Mouse (Mus musculus): ENCODE results near the gene Med12l.

The Med12l gene

DNA sequence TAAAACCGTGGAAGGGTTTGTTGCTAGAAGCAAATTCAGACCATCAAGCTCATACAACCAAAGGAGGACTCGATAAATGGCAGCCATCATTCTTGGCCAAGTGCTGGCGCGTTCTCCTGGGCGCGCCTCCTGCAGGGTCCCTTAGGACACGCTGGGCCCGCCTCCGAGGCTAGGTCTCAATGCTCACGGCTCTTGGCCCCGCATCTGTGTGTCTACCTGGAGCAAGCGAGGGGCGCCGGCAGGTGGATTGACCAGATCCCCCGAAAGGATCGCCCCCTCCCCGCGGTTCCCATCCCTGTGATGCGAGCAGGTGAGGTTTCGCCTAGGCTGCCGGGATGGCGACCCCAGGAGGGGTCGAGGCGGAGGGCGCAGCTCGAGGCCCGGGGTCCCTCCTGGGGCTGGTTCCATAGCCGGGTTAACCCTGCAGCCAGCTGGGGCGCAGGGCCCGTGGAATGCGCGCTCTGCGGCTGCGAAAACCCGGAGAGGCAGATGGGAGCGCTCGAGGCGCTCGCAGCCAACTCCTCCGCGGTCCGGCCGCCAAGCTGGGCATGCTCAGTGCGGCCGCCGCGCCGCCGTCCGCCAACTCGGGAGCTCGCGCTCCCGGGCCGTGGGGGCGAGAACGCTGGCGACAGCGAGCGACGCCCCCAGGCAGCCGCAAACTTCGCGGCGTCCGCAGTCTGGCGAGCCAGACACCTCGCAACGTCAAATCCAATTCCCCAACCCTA is at the start of gene Med12l:
TSS of gene Med12l (plus strand) at position 555 of the 725 bp plus-strand sequence.
- peak; percentile 78 for DNase-seq

DNA sequence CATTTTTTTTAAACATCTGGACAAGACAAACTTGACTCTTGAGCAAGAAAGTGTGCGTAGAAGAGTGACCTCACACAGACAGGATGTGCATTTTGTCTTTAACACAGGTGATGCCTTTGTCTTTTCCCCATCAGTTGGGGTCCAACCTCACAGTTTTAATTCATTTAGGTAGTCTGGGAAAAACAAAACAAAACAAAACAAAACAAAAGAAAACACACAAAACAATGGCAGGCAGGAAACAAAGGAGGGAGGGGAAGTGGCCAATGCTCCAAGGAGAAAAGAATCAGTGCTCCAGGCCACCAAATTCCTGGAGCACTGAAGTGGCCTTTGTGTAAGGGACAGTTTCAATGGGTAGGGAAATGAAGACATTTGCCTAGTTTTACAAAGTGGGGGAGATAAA is 44.5 kb upstream of the Med12l start:
- no peak for DNase-seq

DNA sequence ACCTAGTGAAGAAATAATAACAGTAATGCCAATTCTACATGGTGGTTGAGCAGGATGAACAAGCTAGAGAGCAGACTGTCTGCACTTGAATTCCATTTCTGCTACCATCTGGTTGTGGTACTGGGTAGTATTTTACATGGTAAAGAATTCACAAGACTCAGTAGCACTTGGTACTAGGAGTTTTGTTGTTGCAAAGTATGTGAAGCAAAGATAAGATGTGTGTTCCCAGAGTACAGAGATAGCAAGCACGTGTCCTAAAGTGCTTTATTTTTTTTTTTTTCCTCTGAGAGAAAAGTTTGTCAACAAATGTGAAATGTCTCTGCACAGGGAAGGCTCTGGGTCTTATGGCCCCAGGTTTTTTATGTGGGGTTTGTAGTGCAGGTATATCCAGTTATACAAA is 28.2 kb upstream of the Med12l start:
- DNase-seq, result no peak

DNA sequence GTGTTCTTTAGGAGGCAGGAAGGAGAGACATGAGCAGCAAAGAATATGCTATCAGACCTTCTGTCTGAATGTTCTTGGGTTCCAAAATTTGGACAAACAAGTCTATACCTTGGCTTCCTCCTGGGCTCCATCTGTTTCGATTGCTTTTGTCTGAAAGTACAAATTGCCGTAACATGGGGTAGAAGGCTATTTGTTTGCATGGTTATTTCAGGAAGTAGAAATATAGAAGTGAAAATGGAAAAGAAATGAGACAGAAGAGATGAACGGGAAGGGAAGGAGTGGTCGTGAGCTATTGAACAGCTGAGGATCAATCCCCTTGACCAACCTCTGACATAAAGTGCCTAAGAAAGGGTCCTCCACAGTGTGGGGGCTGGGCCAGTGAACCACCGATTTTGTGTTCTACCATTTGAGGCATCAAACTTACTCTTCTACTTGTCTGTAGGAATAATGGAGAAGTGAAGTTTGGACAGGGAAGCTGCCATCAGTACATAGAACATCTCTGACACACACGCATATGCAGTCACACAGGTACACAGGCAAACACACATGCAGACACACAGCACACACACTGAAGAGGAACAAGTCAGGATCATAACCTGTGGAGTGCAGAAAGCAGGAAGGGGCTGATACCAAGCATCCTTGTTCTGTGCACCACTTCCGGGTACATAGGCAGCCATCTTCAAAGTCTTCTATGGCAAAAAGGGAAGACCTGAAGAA is 27.6 kb upstream of the Med12l start:
- no peak for DNase-seq

DNA sequence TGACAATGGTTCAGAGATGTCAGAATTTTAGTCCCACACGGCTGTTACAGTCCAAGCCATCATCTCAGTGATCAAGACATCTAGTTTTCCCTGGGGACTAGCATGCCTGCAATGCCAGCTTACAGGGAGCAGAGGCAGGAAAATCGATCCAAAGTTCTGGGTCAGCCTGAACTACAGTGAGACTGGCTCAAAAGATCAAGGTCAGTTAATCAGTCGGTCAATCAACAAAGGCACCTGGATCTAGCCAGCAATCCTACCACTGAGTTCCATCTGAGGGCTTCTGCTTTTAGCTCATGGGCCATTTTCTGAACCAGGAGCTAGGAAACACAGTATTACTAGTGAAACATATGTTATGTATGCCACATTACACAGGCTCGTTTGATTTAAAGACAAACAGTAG is 25.0 kb upstream of the Med12l start:
- DNase-seq, result no peak

DNA sequence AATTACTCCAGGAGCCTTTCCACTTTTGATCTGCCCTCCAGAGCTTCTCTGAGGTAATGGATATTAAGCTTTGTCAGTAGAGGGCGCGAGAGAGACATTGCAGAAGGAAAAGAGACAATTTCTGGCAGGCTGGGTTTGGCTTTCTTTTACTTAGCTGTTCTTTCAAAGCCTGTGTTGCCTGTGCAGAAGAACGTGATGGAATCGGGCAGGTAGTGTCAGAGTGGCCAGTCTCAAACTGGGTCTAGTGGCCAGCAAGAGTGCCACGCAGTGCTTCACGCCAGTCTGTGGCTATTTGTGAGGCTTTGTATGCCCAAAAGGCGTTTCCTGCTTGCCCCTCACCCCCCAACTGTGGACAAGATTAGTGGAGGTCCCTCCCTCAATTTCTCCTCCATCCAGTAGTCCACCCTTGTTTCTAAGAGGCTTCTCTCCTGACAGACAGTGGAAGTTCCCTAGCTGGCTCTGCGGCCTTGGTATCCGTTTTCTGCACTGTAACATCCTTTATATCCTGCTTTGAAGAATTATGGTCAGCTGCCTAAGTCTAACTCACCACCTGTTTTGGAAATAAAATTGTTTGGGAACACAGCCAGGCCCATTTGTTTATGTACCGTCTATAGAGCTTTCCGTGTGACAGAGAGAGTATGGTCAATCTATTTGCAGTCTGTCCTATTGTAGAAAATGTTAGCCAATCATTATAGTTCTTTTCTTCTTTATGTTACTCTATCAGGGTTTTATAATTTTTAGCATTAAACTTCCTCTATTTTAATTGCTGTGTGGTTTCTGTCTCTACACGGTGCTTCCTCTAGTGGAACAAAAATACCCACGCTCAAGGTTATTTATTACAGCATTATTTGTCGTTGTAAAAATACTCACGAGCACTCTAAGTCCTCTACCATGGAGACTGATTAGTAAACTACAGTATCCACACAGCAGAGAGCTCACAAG is 22.5 kb upstream of the Med12l start:
- DNase-seq, result peak; percentile 56

DNA sequence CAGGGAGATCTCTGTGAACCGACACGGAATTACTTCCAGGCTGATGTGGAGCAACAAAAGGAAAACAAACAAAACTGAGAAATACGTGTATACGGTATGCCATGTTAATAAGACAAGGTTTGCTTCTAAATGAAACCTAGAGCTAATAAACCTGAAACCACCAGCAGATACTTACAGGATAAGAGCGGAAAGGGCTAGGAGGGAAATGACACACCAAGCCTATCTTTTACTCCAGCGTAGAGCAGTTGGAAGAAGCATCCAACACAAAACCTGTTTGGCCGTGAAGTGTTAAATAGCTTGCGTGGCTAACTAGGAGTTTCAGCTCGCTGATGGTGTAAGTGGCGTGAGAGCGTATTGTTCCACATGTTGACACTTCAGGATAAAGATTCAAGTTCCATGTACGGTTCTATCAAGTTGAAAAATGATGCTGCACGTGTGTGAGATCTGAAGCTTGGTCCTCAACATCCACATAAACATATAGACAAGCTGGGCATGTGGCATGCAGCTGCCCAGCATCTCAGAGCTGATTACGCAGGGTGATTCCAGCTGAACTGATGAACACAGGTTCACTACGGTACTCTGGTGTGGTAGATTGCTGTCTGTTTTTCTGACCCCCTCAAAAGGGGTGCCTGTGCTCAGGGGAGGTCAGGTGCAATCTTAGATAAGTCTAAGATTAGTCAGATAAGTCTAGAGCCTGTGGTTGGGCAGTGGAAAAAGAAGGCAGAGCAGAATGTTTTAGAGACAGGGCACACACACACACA is 21.6 kb upstream of the Med12l start:
- DNase-seq, result no peak

DNA sequence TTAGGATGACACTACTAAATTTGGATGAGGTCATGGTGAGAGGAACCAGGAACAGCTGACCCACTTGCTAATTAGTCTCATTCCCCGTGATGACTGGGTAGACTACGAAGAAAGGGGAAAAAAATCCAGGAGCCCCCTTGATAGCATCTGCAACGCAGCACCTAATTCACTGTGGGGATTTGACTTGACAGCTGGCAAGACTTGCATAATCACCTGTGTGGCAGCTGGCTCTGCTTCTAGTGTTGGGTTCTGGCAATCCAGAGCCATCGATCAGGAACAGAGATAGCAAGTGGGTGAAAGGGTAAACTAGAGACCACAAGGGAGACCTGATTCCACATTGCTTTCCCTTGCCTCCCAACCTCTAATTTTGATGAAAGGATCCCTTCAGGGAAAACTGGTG is 19.8 kb upstream of the Med12l start:
- DNase-seq, result no peak

DNA sequence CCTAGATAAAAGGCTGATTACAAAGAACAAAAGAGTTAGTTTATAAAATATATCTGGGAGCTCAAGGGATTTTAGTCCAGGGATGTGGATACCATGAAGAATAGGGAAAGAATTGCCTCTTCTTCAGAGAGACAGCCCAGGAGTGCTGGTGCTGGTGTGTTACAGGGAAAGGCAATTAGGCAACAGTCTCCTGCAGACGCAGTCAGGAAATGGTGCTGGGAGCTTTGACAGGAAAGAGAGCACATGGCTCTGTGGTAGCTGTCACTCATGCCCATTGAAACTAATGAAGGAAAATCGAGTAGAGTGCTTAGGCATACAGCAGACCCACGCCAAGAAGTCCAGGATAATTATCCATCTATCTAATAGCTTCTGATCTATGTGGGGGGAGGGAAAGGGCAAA is 16.3 kb upstream of the Med12l start:
- no peak for DNase-seq

DNA sequence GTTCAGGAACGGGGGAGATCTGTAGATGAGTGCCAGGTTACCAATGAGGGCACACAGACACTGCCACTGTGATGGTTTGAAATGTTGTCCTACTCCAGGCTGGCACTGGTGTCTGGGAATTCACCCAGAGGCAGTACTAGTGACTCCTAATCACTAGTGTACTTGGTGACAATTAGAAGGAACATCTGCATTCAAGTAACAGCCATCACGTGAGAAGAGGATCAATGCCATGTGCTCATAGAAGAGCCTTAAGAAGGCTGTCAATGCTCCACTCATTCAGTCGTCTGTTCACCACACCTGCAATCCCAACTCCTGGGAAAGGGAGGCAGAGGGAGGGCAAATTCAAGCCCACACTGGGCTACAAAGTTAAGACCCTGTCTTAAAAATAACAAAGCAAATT is 15.1 kb upstream of the Med12l start:
- no peak for DNase-seq

DNA sequence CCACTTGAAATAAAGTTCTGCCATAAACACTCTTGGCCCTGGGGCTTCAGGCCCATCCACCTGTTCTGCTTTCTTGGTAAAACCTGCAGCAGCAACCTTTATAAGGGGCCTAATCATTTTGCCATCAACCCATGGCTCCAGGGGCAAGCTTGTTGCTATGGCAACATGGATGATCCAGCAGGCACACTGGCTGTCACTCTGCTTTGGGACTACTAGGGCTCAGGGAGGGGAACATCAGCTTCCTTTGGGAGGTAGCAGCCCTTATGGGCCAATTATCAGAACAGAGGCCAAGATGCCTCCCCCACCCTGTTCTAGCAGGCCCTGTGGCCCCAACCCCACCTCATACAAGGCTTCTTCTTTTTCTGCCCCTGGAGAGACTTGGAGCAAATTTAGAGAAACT is 13.5 kb upstream of the Med12l start:
- DNase-seq, result no peak

DNA sequence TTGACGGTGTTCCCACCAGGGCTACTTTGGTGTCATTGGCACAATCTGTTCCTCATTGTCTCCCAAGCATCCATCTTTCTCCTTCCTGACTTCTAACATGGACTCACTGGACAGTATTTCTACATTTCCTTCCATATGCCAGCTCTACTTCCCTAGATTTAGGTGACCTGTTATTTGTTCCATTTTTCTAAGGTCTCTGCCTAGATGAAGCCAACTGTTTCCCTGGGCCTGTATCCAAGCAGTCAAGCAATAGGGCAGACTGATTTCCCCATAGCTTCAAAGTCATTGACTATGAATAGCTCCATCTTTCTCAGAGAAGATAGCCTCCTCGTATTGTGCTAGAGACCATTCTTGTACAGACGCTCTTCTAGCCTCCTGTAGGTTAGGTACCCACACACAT is 12.0 kb upstream of the Med12l start:
- DNase-seq, result no peak

DNA sequence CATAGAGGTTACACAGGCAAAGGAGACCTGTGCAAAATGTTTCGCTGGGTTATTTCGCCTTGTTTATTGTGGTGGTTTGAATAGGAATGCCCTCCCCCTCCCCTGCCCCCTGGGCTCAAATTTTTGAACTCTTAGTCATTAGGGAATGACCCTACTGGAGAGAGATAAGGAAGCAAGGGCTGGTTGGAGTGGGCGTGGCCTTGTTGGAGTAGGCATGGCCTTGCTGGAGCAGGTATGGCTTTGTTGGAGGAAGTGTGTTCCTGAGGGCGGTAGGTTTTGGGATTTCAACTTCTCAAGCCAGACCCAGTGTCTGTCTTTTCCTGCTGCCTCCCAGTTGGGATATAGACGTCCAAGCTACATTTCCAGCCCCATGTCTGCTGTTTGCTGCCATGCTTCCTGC is 1.9 kb upstream of the Med12l start:
- DNase-seq, result no peak

DNA sequence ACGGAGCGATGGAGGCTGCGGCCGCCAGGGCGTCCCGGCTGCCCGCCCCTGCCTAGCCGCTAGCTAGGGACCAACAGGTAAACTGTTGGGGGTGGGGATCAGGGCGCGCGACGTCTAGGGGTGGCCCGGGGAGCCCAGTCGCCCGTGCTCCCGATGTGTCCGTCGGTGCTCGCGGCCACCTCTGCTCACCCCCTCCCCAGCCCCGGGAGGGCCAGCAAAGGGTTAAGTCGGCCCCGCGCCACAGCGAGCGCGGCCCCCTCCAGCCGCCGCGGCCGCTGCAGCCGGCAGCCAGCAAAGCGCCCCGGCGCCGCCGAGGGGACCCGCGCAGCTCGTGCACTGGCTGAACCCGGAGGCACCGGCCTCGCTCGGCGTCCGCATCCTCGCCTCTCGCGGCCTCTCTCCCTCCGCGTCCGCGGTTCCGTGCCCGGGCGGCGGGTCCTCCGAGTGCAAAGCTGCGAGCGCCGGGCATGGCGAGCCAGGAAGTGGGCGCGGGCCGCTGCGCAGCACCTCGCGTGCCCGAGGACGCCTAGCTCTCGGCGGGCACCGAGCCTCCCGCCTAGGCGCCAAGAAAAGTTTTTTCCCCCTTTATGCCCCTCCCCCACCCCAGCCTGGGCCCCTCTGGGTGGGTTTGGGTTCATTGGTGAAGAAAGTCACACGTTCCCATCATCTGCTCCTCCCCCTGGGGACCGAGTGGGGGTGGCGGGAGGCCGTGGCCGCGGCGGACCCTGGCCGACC is 538 bp downstream of the Med12l start:
- peak; percentile 70 for DNase-seq

DNA sequence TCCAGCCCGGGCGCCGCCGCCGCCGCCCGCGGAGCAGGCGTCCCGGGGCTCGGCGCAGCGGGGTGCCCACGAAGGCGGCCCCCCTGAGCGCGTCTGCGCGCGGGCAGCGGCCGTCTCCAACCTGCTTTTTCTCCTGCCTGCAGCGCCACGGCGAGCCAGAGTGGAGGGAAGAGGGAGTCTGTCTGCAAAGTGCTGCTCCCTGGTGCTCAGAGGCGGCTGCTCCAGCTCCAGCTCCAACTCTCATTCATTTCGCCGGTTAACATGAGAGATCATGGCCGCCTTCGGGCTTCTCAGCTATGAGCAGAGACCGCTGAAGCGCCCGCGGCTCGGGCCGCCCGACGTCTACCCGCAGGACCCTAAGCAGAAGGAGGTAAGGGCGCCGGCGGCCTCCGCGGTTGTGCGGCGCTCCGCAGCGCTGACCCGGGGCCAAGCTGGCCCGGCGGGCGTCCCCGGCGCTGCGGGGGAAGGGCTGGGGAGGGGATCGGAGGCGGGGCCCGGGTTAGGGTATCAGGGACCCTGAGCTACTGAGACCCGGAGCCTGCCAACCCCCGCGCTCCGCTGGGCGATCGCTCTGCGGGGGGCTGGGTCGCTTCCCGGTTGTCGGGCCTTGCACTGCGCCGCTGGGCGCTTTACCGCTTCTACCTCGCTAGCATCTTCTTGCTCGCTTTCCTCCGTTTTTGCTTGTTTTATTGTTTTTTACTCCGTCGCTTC is 1.3 kb downstream of the Med12l start:
- peak; percentile 81 for DNase-seq

DNA sequence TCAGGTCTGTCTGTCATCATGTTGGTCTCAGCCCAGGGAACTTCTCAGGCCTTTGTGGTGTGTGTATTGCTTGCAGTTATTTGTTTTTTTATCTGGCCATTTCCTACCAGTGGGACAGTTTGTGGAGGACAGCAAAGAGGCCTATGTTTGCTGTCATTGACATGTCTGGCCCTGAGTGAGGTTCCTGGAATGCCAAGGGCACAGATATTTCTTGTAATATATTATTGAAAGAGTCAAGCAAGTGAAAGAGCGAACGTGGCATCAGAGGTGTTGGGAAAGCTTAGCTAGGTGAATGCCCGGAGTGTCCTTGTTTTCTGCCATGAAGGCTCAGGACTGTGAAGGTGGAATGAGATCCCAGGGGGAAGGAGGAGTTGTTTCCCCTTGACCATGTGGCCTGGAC is 4.7 kb downstream of the Med12l start:
- DNase-seq, result no peak

DNA sequence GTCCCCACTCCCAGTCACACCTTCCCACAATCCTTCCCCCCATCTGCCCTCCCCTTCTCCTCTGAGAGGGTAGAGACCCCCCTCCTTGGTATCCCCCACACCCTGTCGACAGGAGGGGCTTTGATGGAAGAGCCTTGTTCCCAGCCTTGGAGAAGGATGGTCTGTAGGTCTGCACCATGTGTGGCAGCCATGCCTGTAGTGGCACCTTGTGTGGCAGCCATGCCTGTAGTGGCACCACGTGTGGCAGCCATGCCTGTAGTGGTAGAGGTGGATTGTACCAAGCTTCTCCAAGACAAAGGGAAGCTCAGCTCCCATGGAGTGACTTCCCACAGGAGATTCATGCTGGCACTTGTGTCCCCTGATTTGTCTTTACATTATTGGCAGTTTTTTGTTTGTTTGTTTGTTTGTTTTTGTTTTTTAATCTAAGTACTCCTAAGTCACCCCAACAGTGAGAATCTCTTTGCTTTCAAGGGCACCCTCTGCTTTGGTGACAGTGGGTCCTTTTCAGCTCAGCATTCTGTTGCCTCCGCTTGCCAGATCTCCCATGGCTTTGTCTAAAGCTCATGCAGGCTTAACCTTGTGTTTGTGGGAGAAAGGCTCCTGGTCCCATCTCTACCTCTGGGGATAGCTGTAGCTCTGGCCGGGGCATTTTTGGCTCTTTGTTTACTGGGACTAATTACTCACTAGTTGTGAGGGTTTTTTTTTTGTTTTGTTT is 10.2 kb downstream of the Med12l start:
- DNase-seq, result no peak

DNA sequence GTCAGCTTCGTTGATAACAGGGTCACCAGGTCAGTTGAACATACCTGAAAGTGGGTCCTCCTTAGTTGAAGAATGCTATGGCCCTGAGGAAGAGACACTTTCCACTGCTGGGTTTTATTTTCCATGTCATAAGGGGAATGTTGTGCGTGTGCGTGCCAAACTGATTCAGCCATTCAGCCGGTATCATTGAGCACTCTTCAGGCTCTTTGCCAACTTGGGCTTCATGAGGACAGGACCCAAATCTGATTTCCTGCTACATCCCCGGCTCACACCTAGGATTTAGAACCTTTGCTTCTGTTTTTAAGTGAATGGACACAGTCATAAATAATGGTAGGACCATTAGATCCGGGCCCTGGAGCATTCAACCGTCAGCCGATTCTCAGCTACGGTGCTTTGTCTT is 10.9 kb downstream of the Med12l start:
- DNase-seq, result no peak

DNA sequence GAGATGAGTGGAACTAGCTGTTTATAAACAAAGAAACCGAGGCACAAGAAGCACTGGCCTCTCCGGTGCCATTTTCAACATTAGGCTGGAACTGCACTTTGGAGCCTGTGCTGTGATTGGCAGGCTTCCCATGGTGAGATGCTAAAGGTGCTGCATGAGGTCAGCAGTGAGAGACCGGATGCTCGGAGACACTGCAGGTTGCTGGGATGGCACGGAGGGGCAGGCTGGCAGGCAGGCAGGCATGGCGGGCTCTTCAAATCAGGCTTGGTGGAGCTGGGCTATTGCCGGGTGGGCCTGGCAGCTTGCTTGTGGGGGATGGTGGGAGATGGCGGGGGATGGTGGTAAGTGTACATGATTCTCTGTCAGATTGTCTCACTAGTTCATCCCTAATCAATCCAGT is 15.6 kb downstream of the Med12l start:
- DNase-seq, result no peak

DNA sequence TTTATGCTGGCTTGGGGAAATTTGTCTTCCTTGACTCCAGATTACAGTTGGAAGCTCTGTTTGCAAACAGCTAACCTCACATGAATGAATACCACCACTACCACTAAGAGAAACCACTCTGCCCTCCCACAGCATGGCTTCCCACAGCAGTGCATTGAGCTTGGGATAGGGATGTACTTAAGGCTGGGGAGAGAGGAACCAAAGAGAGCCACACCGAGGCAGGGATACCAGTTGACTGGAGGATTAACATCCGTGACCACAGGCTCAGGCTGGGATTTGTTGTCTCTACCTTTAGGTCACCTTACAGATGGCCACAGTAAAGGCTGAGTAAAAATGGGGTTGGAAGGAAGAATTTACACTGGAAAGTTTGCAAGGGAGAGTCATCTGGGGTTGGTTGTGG is 16.6 kb downstream of the Med12l start:
- DNase-seq, result no peak

DNA sequence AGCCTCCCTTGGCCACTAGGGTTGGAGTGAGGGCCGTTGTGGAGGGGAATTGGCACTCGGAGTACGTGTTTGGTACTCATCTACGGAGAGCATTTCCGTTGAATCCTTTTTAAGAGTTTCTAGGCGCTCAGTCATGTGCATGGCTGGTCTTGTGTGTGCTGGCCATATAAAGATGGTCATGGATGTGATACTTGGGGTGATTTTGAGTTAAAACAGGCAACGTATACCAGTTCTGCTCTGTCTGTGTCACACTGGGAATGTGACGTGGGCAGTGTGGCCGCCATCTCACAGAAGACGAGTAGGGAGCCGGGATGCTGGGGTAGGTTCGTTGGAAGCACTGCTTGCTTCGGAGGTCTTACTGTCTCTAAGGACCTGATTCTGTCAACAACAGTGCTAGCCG is 17.3 kb downstream of the Med12l start:
- no peak for DNase-seq
